Mouse (Mus musculus): Measurements from ENCODE around the gene Whamm.

- TF ChIP-seq CTCF (conservative IDR thresholded peaks at IDR 0.05; ENCODE audit: low read length) (no peak), POU5F1 (IDR thresholded peaks at IDR 0.05; ENCODE audit: borderline replicate concordance, low read length) (no peak)
Observed at GRCm38 (mm10) chr7:81578413-81578812, 7.3 kb downstream of the Whamm start.
